Mouse (Mus musculus) liver, postnatal 0 days (tissue): ENCODE results near the gene Gpatch11. TPM values are rescaled to one million over a fixed set of nuclear protein-coding genes. Genes with fewer than 3 reads are reported as not detected.

Source experiments
- ATAC-seq: fragments of 200-750 bp; cut with Nextera tagmentation; 2 replicates; pipeline ENCODE4 v1.8.0; 2017; ENCODE audit warnings: mild to moderate bottlenecking, moderate library complexity
- DNase-seq: peaks from one replicate; pipeline ENCODE4 v3.0.0-alpha.2; 2016
- H3K27ac ChIP-seq: fragments of 300-500 bp; sonication (generic); 2 replicates; pipeline ENCODE4 v1.5.1; 2014; ENCODE audit warnings: antibody characterized with exemption, moderate library complexity, mild to moderate bottlenecking, low read depth
- H3K27me3 ChIP-seq: fragments of 300-500 bp; sonication (generic); 2 replicates; pipeline ENCODE4 v1.6.1; 2014; ENCODE audit warnings: low read length, control low read depth, mixed read lengths; ENCODE audit not compliant: insufficient read depth
- H3K36me3 ChIP-seq: fragments of 300-500 bp; sonication (generic); replicated peaks from 2 replicates; pipeline ENCODE4 v1.6.1; 2014; ENCODE audit warnings: mild to moderate bottlenecking, control low read depth, low read length, moderate library complexity, mixed read lengths; ENCODE audit not compliant: insufficient read depth
- H3K4me1 ChIP-seq: fragments of 300-500 bp; sonication (generic); 2 replicates; pipeline ENCODE4 v1.6.1; 2014; ENCODE audit warnings: antibody characterized with exemption, mild to moderate bottlenecking, control low read depth; ENCODE audit not compliant: insufficient read depth
- H3K4me2 ChIP-seq: fragments of 300-500 bp; sonication (generic); 2 replicates; pipeline ENCODE4 v1.6.1; 2014; ENCODE audit warnings: low read depth, mild to moderate bottlenecking, low read length, moderate library complexity, mixed read lengths
- H3K4me3 ChIP-seq: fragments of 300-500 bp; sonication (generic); 2 replicates; pipeline ENCODE4 v1.5.1; 2014; ENCODE audit warnings: low read depth, low read length
- H3K9ac ChIP-seq: fragments of 300-500 bp; sonication (generic); replicated peaks from 2 replicates; pipeline ENCODE4 v1.6.1; 2014; ENCODE audit warnings: mild to moderate bottlenecking, moderate library complexity
- H3K9me3 ChIP-seq: fragments of 300-500 bp; sonication (generic); 2 replicates; pipeline ENCODE4 v1.6.1; 2016; ENCODE audit warnings: mild to moderate bottlenecking, control low read depth, low read length, mixed read lengths
- CTCF ChIP-seq: sonication (generic); IDR thresholded peaks from 2 replicates; pipeline ENCODE4 v1.5.1; 2016; ENCODE audit warnings: antibody characterized with exemption, low read depth
- EP300 ChIP-seq: IDR thresholded peaks from 2 replicates; pipeline ENCODE4 v1.6.1; 2016; ENCODE audit warnings: antibody characterized with exemption, low read depth, mild to moderate bottlenecking
- WGBS: fragments of 180-500 bp; shearing (Covaris S2); extraction: QIAGEN DNeasy Blood & Tissue Kit; methylation state at CpG from one replicate; pipeline ENCODE4 v1.1.7; 2014; ENCODE audit not compliant: insufficient replicate concordance; 5-methylcytosine and 5-hydroxymethylcytosine counted together
- polyA plus RNA-seq: library from polyadenylated mRNA; unstranded; fragments of >200 nt; fragmentation: Nextera tagmentation; extraction: Ambion mirVana; gene quantifications from 2 replicates; pipeline ENCODE4 v1.2.1, GENCODE M21; 2015

The Gpatch11 gene
- polyA plus RNA-seq, 1 experiment from 2014 or later: 13.9 TPM

GRCm38 (mm10) chr17:78797222-78797621 is 38.1 kb upstream of the Gpatch11 start:
- whole genome bisulfite sequencing: 86% methylated on average over 1 of the region's 1 CpGs
- H3K27me3 ChIP-seq: no peaks in the 10 kb centered on the region
- H3K27ac ChIP-seq: no peak overlapping the region
- no peak for DNase-seq
- H3K4me1 ChIP-seq: no peaks in the 10 kb centered on the region
- no peak overlapping the region for H3K9ac ChIP-seq
- no peak overlapping the region for H3K4me3 ChIP-seq
- TF ChIP-seq CTCF: no peak
- TF ChIP-seq EP300: no peak
- H3K36me3 ChIP-seq: peaks cover 36% of the 10 kb centered on the region
- no peaks in the 10 kb centered on the region for H3K9me3 ChIP-seq
- no peak overlapping the region for H3K4me2 ChIP-seq
- no peak for ATAC-seq

DNA sequence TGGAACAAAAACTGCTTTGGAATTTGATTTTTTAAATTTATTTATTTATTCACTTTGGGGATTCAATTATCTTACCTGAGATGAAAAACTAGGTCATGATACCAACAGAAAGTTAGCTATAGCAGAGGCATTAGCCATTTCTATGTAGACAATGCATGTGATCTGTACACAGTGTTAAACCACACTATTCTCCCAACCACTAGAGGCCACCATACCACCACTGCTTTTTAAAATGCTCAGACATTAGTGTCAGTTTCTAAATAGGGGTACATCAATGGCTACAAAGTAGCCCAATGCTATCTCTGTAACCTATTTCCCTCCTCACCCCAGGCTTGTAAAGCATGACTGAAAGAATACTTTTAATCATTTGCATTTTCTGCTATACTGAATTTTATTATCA is 26.3 kb upstream of the Gpatch11 start:
- no peaks in the 10 kb centered on the region for H3K4me1 ChIP-seq
- peaks cover 34% of the 10 kb centered on the region for H3K36me3 ChIP-seq
- H3K27me3 ChIP-seq: no peaks in the 10 kb centered on the region
- H3K27ac ChIP-seq: no peak overlapping the region
- no peak for DNase-seq
- ATAC-seq: no peak
- no peak overlapping the region for H3K4me3 ChIP-seq
- H3K9me3 ChIP-seq: no peaks in the 10 kb centered on the region
- H3K9ac ChIP-seq: no peak overlapping the region
- TF ChIP-seq CTCF (peak; percentile 69), EP300 (no peak)
- H3K4me2 ChIP-seq: no peak overlapping the region

DNA sequence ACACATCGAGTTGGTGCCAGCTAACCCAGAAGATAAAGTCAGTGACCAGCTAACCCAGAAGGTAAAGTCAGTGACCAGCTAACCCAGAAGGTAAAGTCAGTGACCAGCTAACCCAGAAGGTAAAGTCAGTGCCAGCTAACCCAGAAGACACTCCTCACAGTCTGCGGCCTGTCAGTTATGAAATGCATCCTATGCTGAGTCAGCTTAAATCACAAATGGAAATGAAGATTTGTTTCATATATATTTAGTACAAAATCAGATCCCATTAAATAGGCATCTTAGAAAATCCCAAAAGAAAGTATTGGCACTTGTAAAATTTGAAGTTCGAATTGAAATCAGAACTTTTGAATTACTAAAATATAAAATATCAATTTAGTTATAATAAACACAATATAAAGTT is 25.8 kb upstream of the Gpatch11 start:
- Histone ChIP-seq H3K27ac (no peak overlapping the region), H3K9me3 (no peaks in the 10 kb centered on the region), H3K4me3 (no peak overlapping the region), H3K27me3 (no peaks in the 10 kb centered on the region), H3K4me2 (no peak overlapping the region), H3K4me1 (no peaks in the 10 kb centered on the region), H3K36me3 (peaks cover 34% of the 10 kb centered on the region), H3K9ac (no peak overlapping the region)
- ATAC-seq (no peak), DNase-seq (no peak)
- 85% methylated on average over 3 of the region's 3 CpGs for WGBS
- no peak for TF ChIP-seq EP300
- TF ChIP-seq CTCF: no peak

DNA sequence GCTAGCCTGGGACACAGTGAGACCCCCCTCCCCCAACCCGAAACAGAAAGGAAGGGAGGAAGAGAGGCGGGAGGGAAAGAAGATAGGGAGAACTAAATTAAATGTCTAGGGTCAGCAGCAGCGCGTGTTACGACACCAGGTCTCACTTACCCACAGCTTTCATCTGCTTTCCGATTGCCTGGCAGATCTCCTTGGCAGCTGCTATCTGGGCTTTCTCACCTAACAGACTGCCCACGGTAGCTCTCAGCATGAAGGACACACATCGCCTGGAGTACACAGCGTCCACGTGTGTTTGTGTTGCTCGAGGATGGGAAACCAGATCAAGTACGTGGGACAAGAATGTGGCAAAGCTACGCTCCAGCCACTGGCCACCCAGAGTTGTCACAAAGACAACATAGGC is 11.0 kb upstream of the Gpatch11 start:
- DNase-seq (no peak), ATAC-seq (no peak)
- H3K4me3 ChIP-seq: no peak overlapping the region
- no peaks in the 10 kb centered on the region for H3K4me1 ChIP-seq
- H3K36me3 ChIP-seq: peaks cover 58% of the 10 kb centered on the region
- TF ChIP-seq EP300 (no peak), CTCF (no peak)
- no peaks in the 10 kb centered on the region for H3K27me3 ChIP-seq
- no peak overlapping the region for H3K9ac ChIP-seq
- H3K4me2 ChIP-seq: no peak overlapping the region
- WGBS: 86% methylated on average over 13 of the region's 13 CpGs
- no peaks in the 10 kb centered on the region for H3K9me3 ChIP-seq
- H3K27ac ChIP-seq: no peak overlapping the region

- Histone ChIP-seq H3K36me3 (peaks cover 14% of the 10 kb centered on the region), H3K4me2 (peak overlapping the region; percentile 81), H3K9me3 (no peaks in the 10 kb centered on the region), H3K9ac (peak overlapping the region; percentile 87), H3K4me3 (peak overlapping the region; percentile 64), H3K27ac (peak overlapping the region; percentile 90), H3K27me3 (no peaks in the 10 kb centered on the region), H3K4me1 (peaks cover 10% of the 10 kb centered on the region; the same call in 1 of the 2 replicates)
- TF ChIP-seq EP300 (no peak), CTCF (peak; percentile 1; the same call in 1 of the 2 replicates)
- DNase-seq: no peak
- 27% methylated on average over 2 of the region's 2 CpGs for WGBS
- ATAC-seq: no peak
Measured at GRCm38 (mm10) chr17:78836056-78836455, 689 bp downstream of the Gpatch11 start.

DNA sequence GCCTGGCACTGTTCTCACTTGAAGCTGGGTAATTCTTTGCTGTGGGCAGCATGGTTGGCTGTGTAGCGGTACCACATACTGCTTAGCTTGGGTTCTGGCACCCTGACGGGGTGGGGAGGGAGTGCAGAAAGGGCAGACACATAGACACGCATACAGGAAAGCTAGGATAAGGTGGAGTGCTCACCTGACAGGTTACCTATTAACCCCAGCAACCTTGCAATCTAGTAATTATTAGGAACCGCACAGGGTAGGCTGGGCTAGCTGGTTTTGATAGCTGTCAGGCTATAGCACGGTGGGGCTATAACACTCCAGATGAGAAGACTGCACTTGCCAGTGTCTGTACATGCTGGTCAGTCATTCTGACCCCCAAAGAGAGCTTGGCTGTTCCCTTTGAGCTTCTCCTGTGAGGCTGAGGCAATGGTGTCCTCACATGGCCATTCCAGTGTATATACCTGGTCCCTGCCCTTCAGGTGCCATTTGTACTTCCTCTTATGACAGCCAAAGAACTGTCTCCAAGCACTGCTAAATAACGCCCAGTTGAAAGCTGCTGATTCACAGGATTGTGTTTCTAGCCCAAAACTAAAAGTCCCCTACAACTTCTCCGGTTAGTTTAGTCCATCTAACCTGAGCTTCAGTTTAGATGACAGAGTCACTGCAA is 7.0 kb downstream of the Gpatch11 start:
- Histone ChIP-seq H3K9ac (no peak overlapping the region), H3K36me3 (peaks cover 61% of the 10 kb centered on the region), H3K4me2 (no peak overlapping the region), H3K27me3 (no peaks in the 10 kb centered on the region), H3K9me3 (no peaks in the 10 kb centered on the region), H3K27ac (no peak overlapping the region), H3K4me1 (no peaks in the 10 kb centered on the region), H3K4me3 (no peak overlapping the region)
- 82% methylated on average over 7 of the region's 7 CpGs for WGBS
- ATAC-seq (no peak), DNase-seq (no peak)
- TF ChIP-seq EP300: no peak
- TF ChIP-seq CTCF: no peak
